Mouse (Mus musculus) embryonic facial prominence, embryonic 11.5 days (tissue): ENCODE data around the gene Rras. TPM values are rescaled to one million over a fixed set of nuclear protein-coding genes. Genes with fewer than 3 reads are reported as not detected.

Experiments
- ATAC-seq: fragments of 200-750 bp; cut with Nextera tagmentation; replicated peaks from 2 replicates; pipeline ENCODE4 v1.8.0; 2017; ENCODE audit warnings: low read depth; ENCODE audit not compliant: insufficient number of reproducible peaks, low FRiP score, low TSS enrichment
- DNase-seq: peaks from one replicate; pipeline ENCODE4 v3.0.0-alpha.2; 2015; ENCODE audit warnings: low spot score
- H3K27ac ChIP-seq: fragments of 300-500 bp; sonication (generic); replicated peaks from 2 replicates; pipeline ENCODE4 v1.5.1; 2014; ENCODE audit warnings: mild to moderate bottlenecking, low read depth, low read length, control low read depth
- H3K27me3 ChIP-seq: fragments of 300-500 bp; sonication (generic); 2 replicates; pipeline ENCODE4 v1.6.1; 2014; ENCODE audit warnings: mild to moderate bottlenecking, low read length, moderate library complexity, mixed read lengths; ENCODE audit not compliant: control insufficient read depth, insufficient read depth
- H3K36me3 ChIP-seq: fragments of 300-500 bp; sonication (generic); replicated peaks from 2 replicates; pipeline ENCODE4 v1.6.1; 2014; ENCODE audit warnings: low read depth, mild to moderate bottlenecking, low read length, moderate library complexity, mixed read lengths; ENCODE audit not compliant: control insufficient read depth, insufficient read depth
- H3K4me1 ChIP-seq: fragments of 300-500 bp; sonication (generic); 2 replicates; pipeline ENCODE4 v1.6.1; 2014; ENCODE audit warnings: low read length, mixed read lengths; ENCODE audit not compliant: control insufficient read depth, insufficient read depth
- H3K4me2 ChIP-seq: fragments of 300-500 bp; sonication (generic); 2 replicates; pipeline ENCODE4 v1.6.1; 2014; ENCODE audit warnings: low read depth, mild to moderate bottlenecking, control low read depth, low read length, moderate library complexity
- H3K4me3 ChIP-seq: fragments of 300-500 bp; sonication (generic); 2 replicates; pipeline ENCODE4 v1.5.1; 2014; ENCODE audit warnings: low read depth, low read length, control low read depth
- H3K9ac ChIP-seq: fragments of 300-500 bp; sonication (generic); replicated peaks from 2 replicates; pipeline ENCODE4 v1.6.1; 2014; ENCODE audit warnings: mild to moderate bottlenecking, control low read depth, low read length
- H3K9me3 ChIP-seq: fragments of 300-500 bp; sonication (generic); replicated peaks from 2 replicates; pipeline ENCODE4 v1.6.1; 2016; ENCODE audit warnings: mild to moderate bottlenecking, low read length, inconsistent platforms, mixed read lengths; ENCODE audit not compliant: control insufficient read depth
- whole genome bisulfite sequencing: fragments of 180-500 bp; shearing (Covaris S2); extraction: QIAGEN DNeasy Blood & Tissue Kit; methylation state at CpG from one replicate; pipeline ENCODE4 v1.1.7; 2014; 5-methylcytosine and 5-hydroxymethylcytosine counted together
- polyA plus RNA-seq: library from polyadenylated mRNA; unstranded; fragments of >200 nt; fragmentation: Nextera tagmentation; extraction: Ambion mirVana; gene quantifications from 2 replicates; pipeline ENCODE4 v1.2.1, GENCODE M21; 2014

The Rras gene
- polyA plus RNA-seq, 1 experiment from 2014 or later = 18.5 TPM

DNA sequence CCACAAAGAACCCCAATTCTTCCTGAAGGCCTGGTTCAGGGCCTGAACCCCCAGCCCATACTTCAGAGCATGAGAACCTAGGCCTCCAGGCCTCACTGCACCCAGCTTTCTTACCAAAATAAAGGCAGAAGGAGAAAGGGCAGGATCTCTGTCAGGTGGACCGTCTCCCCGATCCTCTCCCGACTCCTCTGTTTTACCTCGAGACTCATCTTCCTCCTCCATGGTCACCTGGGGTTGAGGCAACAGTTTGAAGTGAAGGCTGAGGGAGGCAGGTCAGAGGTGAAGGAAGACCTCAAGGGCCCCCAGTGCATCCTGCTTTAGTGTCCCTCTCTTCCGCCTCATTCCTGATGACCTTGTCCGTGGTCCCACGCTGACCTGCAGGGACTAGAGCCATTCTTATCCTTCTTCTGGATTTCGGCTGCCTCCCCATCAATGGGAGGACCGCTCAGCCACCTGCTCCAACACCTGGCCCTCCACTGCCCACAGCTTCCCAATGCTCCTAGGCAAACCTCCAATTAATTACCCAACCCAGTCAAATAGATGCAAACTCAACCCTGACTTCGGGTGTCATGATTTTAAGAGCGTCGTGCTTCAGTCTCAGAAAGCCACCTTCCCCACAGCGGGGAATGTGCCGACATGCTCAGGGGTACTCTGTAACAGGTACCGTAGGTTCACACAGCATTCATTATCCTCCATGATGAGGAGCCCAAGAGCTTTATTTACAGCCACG is 4.2 kb upstream of the Rras start:
- WGBS = 95% methylated on average over 16 of the region's 16 CpGs
- H3K4me1 ChIP-seq = peaks cover 2% of the 10 kb centered on the region; the same call in 1 of the 2 replicates
- no peak overlapping the region for H3K9ac ChIP-seq
- H3K27me3 ChIP-seq = no peaks in the 10 kb centered on the region
- ATAC-seq (no peak), DNase-seq (no peak)
- no peak overlapping the region for H3K4me2 ChIP-seq
- peaks cover 9% of the 10 kb centered on the region for H3K36me3 ChIP-seq
- no peaks in the 10 kb centered on the region for H3K9me3 ChIP-seq
- H3K4me3 ChIP-seq = no peak overlapping the region
- H3K27ac ChIP-seq = no peak overlapping the region

DNA sequence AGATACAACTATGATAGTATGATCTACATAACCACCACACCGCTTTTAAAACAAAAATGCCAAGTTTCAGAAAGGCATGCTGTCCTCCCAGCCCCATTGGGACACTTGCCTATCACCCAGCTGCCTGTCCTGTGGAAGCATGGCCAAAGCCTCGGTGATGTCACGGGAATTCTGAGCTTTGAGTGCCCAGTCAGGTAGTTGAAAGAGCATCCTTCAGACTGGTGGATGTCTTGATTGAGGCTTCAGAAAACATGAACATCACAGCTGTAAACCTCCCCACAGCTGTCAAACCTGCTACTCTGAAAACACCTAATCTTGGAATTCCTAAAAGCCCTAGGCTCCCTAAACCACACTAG is 3.7 kb upstream of the Rras start:
- Histone ChIP-seq H3K4me2 (no peak overlapping the region), H3K4me3 (no peak overlapping the region), H3K9ac (no peak overlapping the region), H3K9me3 (no peaks in the 10 kb centered on the region), H3K4me1 (peaks cover 2% of the 10 kb centered on the region; the same call in 1 of the 2 replicates), H3K27ac (no peak overlapping the region), H3K36me3 (peaks cover 9% of the 10 kb centered on the region), H3K27me3 (no peaks in the 10 kb centered on the region)
- DNase-seq (no peak), ATAC-seq (no peak)
- WGBS = 92% methylated on average over 3 of the region's 3 CpGs

DNA sequence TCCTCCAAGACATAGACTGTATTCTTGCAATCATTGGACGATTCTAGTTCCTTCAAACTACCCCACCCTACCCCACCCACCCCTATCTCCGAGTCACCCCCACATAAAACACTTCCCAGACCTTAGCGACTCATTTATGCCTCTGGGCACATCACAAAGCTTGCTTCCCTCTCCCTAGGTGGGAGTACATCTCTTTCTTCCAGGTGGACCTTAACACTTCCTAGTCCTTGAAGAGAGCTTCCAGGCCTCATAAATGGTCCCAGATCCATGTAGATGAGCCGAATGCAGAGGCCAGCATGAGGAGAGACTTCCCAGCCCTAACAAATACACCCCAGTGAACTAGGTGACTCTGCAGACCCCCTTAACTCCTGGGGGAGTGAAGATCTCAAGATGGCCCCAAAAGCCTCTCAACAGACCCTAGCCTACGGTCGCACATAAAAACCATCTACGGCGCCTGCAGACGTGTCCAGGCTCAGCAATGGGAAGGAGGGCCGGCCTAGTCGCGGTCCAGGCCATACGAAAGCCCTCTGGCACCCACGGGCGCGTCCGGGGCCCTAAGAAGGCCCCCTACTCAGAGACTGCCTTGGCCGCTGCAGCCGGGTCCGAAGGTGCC is 2.3 kb upstream of the Rras start:
- Histone ChIP-seq H3K4me1 (peaks cover 2% of the 10 kb centered on the region; the same call in 1 of the 2 replicates), H3K36me3 (peaks cover 9% of the 10 kb centered on the region), H3K27me3 (no peaks in the 10 kb centered on the region), H3K4me2 (peak overlapping the region; percentile 71), H3K9ac (peak overlapping the region; percentile 96), H3K4me3 (peak overlapping the region; percentile 99), H3K27ac (peak overlapping the region; percentile 72; the same call in 1 of the 2 replicates), H3K9me3 (no peaks in the 10 kb centered on the region)
- ATAC-seq (no peak), DNase-seq (no peak)
- 2% methylated on average over 20 of the region's 20 CpGs for WGBS

DNA sequence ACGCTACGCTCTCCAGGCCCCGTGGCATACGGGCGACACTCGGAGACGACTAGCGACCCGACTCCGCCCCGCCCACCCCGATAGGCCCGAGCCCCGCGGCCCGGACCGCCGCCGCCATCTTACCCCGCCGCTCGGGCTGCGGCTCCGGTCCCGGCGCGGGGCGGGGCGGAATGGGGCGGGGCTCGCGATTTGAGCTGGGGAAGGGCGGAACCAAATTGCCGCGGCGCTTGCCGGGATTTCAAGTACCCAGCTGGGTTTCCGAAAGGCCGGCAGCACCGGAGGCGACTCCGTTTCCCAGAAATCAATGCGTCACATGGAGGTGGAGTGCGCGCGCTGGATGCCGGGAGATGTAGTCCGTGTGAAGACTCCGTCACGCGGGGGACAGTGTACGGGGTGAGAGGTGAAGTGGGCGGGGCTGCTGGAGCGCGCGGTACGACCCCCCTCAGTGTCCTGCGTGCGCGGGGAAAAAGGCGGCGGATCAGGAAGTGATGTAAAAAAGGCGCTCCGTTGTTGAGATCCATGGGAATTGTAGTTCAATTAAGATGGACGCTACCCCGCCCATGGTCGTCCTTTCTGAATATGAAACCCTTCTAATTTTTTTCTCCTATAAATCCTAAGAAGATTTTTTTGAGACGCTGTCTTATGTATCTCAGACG is 1.7 kb upstream of the Rras start, which contains the start of gene Scaf1:
Gene Scaf1, minus strand, starts transcription at position 407 of the 656 bp plus-strand sequence.
- ATAC-seq (peak; percentile 84), DNase-seq (peak; percentile 99)
- peak within 1 kb of the TSS; percentile 96 for H3K9ac ChIP-seq
- H3K4me3 ChIP-seq = peak within 1 kb of the TSS; percentile 99
- WGBS = under 1% methylated on average over 68 of the region's 69 CpGs
- H3K9me3 ChIP-seq = no peaks in the 10 kb centered on the region
- H3K27ac ChIP-seq = peak within 1 kb of the TSS; percentile 72
- no peaks in the 10 kb centered on the region for H3K27me3 ChIP-seq
- H3K4me1 ChIP-seq = peaks cover 2% of the 10 kb centered on the region; the same call in 1 of the 2 replicates
- H3K4me2 ChIP-seq = peak within 1 kb of the TSS; percentile 71
- H3K36me3 ChIP-seq = peaks cover 9% of the 10 kb centered on the region

DNA sequence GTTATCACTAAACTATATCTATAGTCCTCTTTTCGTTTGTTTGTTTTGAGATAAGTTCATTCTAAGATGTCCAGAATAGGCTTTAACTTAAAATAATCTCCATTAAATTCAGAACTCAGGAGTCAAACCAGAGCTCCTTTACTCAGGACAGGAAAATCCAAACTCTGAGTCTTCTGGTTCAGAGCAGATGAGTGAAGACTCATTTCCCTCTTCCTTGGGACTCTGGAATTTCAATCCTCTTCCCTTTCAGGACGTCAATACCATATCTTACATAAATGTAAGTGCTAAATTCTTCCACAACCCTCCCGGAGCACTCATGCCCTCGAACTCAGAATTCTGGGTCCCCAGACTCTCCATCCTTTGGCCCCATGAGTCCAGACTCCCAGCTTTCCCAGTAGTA is 1.0 kb upstream of the Rras start:
- Histone ChIP-seq H3K4me3 (peak overlapping the region; percentile 51), H3K27ac (peak overlapping the region; percentile 53), H3K4me2 (peak overlapping the region; percentile 54), H3K9ac (peak overlapping the region; percentile 35), H3K27me3 (no peaks in the 10 kb centered on the region), H3K9me3 (no peaks in the 10 kb centered on the region), H3K4me1 (peaks cover 2% of the 10 kb centered on the region; the same call in 1 of the 2 replicates), H3K36me3 (peaks cover 6% of the 10 kb centered on the region)
- DNase-seq (no peak), ATAC-seq (no peak)
- 7% methylated on average over 4 of the region's 4 CpGs for WGBS

DNA sequence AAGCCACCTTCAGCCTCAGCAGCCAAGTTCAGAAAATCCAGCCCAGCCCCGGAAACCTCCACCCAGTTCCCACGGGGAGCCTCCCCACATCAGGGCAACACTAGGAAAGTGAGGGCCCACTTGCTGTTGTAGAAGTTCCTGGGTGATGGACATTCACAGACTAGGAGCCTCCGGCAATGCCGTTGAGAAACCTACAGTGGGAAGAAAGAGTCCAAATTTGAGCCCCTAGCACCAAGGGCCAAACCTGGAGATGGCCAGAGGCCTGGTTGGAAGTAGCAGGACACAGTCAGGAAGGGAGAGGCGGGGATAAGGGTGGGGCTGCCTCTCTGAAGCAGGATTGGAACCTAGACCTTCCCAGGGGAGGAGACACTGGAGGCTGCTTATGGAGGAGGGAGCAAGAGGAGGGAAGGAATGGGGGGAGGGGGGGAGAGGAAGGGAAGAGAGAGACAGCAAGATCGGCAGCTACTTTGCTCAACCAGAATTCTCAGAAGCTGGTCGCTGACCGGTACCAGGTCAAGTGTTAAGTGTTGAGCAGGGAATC is 1.3 kb downstream of the Rras start:
- DNase-seq (no peak), ATAC-seq (no peak)
- H3K4me3 ChIP-seq = no peak overlapping the region
- H3K27ac ChIP-seq = no peak overlapping the region
- H3K4me1 ChIP-seq = peaks cover 2% of the 10 kb centered on the region; the same call in 1 of the 2 replicates
- H3K4me2 ChIP-seq = no peak overlapping the region
- no peaks in the 10 kb centered on the region for H3K9me3 ChIP-seq
- WGBS = 30% methylated on average over 8 of the region's 8 CpGs
- H3K27me3 ChIP-seq = no peaks in the 10 kb centered on the region
- H3K36me3 ChIP-seq = no peaks in the 10 kb centered on the region
- H3K9ac ChIP-seq = no peak overlapping the region

DNA sequence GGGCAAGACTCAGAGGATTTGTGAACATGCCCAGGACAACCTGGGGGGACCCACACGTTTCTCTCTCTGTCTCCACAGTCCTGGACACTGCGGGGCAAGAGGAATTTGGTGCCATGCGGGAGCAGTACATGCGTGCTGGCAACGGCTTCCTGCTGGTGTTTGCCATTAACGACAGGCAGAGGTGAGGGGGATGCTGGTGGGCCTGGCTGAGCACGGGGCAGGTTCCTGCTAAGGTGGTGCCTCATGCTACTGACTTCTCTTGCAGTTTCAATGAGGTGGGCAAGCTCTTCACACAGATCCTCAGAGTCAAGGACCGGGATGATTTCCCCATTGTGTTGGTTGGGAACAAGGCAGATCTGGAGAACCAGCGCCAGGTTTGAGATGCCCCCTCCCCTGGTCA is 2.5 kb downstream of the Rras start:
- no peak overlapping the region for H3K4me3 ChIP-seq
- H3K9me3 ChIP-seq = no peaks in the 10 kb centered on the region
- DNase-seq = no peak
- H3K27me3 ChIP-seq = no peaks in the 10 kb centered on the region
- ATAC-seq = no peak
- H3K4me2 ChIP-seq = no peak overlapping the region
- 72% methylated on average over 9 of the region's 9 CpGs for WGBS
- H3K36me3 ChIP-seq = no peaks in the 10 kb centered on the region
- H3K9ac ChIP-seq = no peak overlapping the region
- no peaks in the 10 kb centered on the region for H3K4me1 ChIP-seq
- H3K27ac ChIP-seq = no peak overlapping the region
